Mouse (Mus musculus): ENCODE data around the gene Tfg. TPM values are rescaled to one million over a fixed set of nuclear protein-coding genes. Genes with fewer than 3 reads are reported as not detected.

The Tfg gene
- polyA plus RNA-seq (2015; fragmentation: Nextera tagmentation; extraction: Ambion mirVana) = 118 and 125 TPM in 2 replicates

DNA sequence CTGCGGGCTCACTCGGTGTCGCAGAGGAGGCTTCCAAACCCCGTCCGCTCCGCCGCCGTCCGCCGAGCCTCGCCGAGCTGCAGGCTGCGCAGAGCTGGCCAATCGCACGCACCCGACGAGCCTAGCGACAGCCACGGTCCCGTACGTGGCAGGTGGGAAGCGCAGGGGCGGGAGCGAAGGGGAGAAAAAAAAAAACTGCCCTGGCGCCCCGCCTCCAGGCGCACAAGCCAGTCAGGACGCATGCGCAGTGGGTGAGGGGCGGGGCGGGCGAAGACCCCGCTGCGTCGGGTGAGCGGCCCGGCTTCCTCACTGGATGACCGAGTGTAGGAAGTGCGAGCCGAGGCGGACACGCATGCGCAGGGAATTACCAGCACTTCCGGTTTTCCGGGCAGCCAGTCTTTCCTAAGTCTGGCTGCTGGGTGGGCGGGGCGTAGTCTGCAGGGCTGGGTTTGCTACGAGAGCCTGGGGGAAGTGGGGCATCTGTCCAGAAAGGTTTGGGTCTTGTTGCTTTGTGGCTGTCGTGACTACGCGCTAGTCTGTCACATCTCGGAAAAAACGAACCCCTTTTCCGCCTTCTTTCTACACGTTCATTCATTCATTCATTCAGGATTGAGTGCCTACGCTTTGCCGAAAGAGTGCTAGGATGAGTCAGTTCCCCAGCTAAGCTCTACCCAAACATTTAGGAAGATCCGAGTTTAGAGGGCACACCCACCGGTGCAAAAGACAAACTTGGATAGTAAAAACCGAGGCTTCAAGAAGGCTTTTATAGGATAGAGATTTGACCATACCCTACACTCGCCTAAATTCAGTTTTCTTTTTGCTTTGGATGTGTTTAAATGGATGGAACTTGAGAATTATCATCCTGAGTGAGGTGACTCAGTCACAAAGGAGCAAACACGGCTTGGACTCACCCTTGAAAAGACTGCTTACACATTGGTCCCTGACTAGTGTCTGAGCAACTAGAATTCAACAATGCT is at the start of gene Tfg:
TSS of gene Tfg (minus strand) at position 227 of the 977 bp plus-strand sequence.
- WGBS = under 1% methylated on average over 62 of the region's 62 CpGs
- peak; percentile 98 for ATAC-seq (replicated peaks; ENCODE audit: low FRiP score, low read depth)
- TF ChIP-seq CTCF (IDR thresholded peaks at IDR 0.05; ENCODE audit: low read depth) = no peak
- no peaks in the 10 kb centered on the region for H3K27me3 ChIP-seq (ENCODE audit: insufficient read depth, low read length)
- peaks cover 7% of the 10 kb centered on the region; the same call in 1 of the 2 replicates for H3K4me1 ChIP-seq (replicated peaks; ENCODE audit: insufficient read depth, low read length)
- H3K27ac ChIP-seq = peak within 1 kb of the TSS; percentile 97
- peak; percentile 100 for DNase-seq (ENCODE audit: low spot score)
- no peaks in the 10 kb centered on the region for H3K9me3 ChIP-seq (replicated peaks; ENCODE audit: low read length)
- H3K4me3 ChIP-seq (replicated peaks; ENCODE audit: low read depth, low read length) = peak within 1 kb of the TSS; percentile 85
- peak within 1 kb of the TSS; percentile 89 for H3K9ac ChIP-seq (ENCODE audit: low read depth, low read length)
- H3K36me3 ChIP-seq (ENCODE audit: insufficient read depth, low read length) = no peaks in the 10 kb centered on the region
- H3K4me2 ChIP-seq (ENCODE audit: low read length) = peak within 1 kb of the TSS; percentile 83

DNA sequence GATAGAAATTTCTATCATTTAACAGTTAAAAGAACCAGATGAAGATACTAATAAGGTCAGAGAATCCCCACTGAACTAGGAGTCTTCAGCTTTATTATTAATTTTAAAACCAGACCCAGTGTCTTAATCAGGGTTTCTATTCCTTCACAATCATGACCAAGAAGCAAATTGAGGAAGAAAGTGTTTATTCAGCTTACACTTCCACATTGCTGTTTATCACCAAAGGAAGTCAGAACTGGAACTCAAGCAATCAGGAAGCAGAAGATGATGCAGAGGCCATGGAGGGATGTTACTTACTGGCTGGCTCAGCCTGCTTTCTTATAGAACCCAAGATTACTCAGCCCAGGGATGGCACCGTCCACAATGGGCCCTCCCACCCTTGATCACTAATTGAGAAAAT is 11.8 kb upstream of the Tfg start:
- H3K4me1 ChIP-seq (replicated peaks; ENCODE audit: insufficient read depth, low read length) = no peaks in the 10 kb centered on the region
- no peaks in the 10 kb centered on the region for H3K9me3 ChIP-seq (replicated peaks; ENCODE audit: low read length)
- H3K4me2 ChIP-seq (ENCODE audit: low read length) = no peak overlapping the region
- TF ChIP-seq CTCF (IDR thresholded peaks at IDR 0.05; ENCODE audit: low read depth) = no peak
- no peaks in the 10 kb centered on the region for H3K36me3 ChIP-seq (ENCODE audit: insufficient read depth, low read length)
- ATAC-seq (replicated peaks; ENCODE audit: low FRiP score, low read depth) = no peak
- H3K27ac ChIP-seq = no peak overlapping the region
- no peak overlapping the region for H3K9ac ChIP-seq (ENCODE audit: low read depth, low read length)
- no peak overlapping the region for H3K4me3 ChIP-seq (replicated peaks; ENCODE audit: low read depth, low read length)
- H3K27me3 ChIP-seq (ENCODE audit: insufficient read depth, low read length) = no peaks in the 10 kb centered on the region
- no peak for DNase-seq (ENCODE audit: low spot score)
- 9% methylated on average over 1 of the region's 1 CpGs for WGBS

DNA sequence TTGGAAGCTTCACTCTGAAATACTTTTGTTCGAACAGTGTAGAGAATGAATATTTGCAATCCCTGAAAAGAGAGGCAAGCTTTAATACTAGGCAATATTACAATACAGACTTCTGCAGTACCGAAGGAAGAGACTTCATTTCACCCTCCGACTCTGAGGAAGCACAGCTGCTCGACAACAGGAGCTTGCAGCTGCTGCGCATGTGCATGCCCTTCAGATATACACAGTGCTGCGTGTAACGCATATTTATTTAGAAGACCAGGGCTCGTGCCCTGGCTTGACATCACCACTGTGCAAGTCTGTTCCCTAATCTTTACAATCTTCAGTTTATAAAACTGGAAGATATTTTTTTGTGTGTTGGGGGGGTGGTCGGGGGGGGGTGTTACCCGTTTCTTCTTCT is 7.7 kb upstream of the Tfg start:
- ATAC-seq (replicated peaks; ENCODE audit: low FRiP score, low read depth) = no peak
- 73% methylated on average over 10 of the region's 10 CpGs for WGBS
- H3K27me3 ChIP-seq (ENCODE audit: insufficient read depth, low read length) = no peaks in the 10 kb centered on the region
- DNase-seq (ENCODE audit: low spot score) = peak; percentile 25
- no peaks in the 10 kb centered on the region for H3K9me3 ChIP-seq (replicated peaks; ENCODE audit: low read length)
- H3K36me3 ChIP-seq (ENCODE audit: insufficient read depth, low read length) = no peaks in the 10 kb centered on the region
- H3K4me3 ChIP-seq (replicated peaks; ENCODE audit: low read depth, low read length) = no peak overlapping the region
- no peaks in the 10 kb centered on the region for H3K4me1 ChIP-seq (replicated peaks; ENCODE audit: insufficient read depth, low read length)
- H3K27ac ChIP-seq = no peak overlapping the region; the same call in 1 of the 2 replicates
- H3K4me2 ChIP-seq (ENCODE audit: low read length) = no peak overlapping the region
- no peak for TF ChIP-seq CTCF (IDR thresholded peaks at IDR 0.05; ENCODE audit: low read depth)
- H3K9ac ChIP-seq (ENCODE audit: low read depth, low read length) = no peak overlapping the region

DNA sequence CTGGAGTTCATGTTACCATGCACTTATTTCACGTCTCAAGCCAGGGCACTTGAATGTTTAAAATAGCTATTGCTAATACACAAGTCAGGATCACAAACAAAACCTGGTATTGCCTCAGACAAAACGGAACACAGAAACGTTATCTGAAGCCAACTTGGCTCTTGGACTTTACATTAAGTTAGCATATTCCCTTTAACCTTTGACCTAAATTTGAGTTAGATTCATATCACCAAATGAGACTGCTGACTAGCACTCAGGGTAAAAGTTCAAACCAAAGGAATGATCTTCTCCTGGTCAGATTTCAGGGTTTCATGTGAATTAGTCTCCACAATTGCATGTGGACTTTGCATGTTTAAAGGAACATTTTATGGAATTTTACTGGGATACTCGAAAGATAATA is 5.1 kb upstream of the Tfg start:
- no peak overlapping the region for H3K4me2 ChIP-seq (ENCODE audit: low read length)
- no peaks in the 10 kb centered on the region for H3K4me1 ChIP-seq (replicated peaks; ENCODE audit: insufficient read depth, low read length)
- ATAC-seq (replicated peaks; ENCODE audit: low FRiP score, low read depth) (no peak), DNase-seq (ENCODE audit: low spot score) (no peak)
- TF ChIP-seq CTCF (IDR thresholded peaks at IDR 0.05; ENCODE audit: low read depth) = no peak
- no peak overlapping the region for H3K27ac ChIP-seq
- WGBS = 51% methylated on average over 4 of the region's 4 CpGs
- H3K36me3 ChIP-seq (ENCODE audit: insufficient read depth, low read length) = no peaks in the 10 kb centered on the region
- H3K27me3 ChIP-seq (ENCODE audit: insufficient read depth, low read length) = no peaks in the 10 kb centered on the region
- no peaks in the 10 kb centered on the region for H3K9me3 ChIP-seq (replicated peaks; ENCODE audit: low read length)
- H3K4me3 ChIP-seq (replicated peaks; ENCODE audit: low read depth, low read length) = no peak overlapping the region
- H3K9ac ChIP-seq (ENCODE audit: low read depth, low read length) = no peak overlapping the region

DNA sequence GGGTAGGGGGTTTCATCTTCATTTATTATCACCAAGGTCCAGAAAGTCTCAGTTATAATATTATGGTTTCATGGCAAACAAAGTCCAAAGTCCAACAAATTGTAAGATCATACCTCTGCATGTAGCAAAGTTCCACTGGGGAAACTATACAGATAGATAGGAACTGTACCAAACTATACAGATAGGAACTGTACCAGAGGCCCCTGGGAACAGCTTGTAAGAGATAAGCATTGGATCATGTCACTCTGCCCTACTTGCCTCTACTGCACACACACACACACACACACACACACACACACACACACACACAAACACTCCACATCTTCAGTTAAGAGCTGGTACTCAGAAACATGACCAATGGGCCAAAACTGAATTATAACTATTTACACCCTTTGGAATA is 1.8 kb upstream of the Tfg start:
- ATAC-seq (replicated peaks; ENCODE audit: low FRiP score, low read depth) = no peak
- TF ChIP-seq CTCF (IDR thresholded peaks at IDR 0.05; ENCODE audit: low read depth) = no peak
- no peaks in the 10 kb centered on the region for H3K36me3 ChIP-seq (ENCODE audit: insufficient read depth, low read length)
- H3K9me3 ChIP-seq (replicated peaks; ENCODE audit: low read length) = no peaks in the 10 kb centered on the region
- H3K4me3 ChIP-seq (replicated peaks; ENCODE audit: low read depth, low read length) = no peak overlapping the region
- no peak overlapping the region for H3K27ac ChIP-seq
- DNase-seq (ENCODE audit: low spot score) = no peak
- peaks cover 7% of the 10 kb centered on the region; the same call in 1 of the 2 replicates for H3K4me1 ChIP-seq (replicated peaks; ENCODE audit: insufficient read depth, low read length)
- no peaks in the 10 kb centered on the region for H3K27me3 ChIP-seq (ENCODE audit: insufficient read depth, low read length)
- no peak overlapping the region for H3K4me2 ChIP-seq (ENCODE audit: low read length)
- no peak overlapping the region for H3K9ac ChIP-seq (ENCODE audit: low read depth, low read length)

DNA sequence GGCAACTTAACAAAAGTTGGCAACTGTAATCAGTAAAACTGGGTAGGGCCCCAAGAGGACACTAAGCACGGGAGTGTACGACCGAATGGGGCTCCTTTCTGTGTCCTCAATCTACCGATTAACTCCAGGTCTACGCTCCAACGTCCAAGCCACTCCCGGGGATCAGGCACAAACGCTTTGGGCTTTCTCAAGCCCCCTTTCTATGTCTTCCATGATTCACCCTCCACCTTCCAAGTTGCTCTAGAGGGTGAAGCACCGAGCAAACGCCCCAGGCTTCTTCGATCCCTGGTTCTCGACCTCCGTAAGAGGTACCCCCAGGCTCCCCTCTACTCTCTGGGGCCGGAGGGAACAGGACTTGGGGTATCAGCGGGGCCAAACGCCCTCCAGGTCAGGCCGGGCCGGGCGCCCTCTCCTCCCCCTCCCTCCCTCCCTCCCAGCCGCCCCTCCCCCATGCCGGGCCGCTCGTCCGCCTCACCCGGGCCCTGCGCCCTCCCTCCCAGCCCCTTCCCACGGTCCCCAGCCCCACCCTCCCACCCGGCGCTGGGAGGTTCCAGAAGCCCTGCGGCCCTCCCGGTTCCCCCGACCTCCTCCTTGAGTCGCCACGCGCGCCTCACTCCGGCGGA is 582 bp downstream of the Tfg start:
- H3K27me3 ChIP-seq (ENCODE audit: insufficient read depth, low read length) = no peaks in the 10 kb centered on the region
- H3K27ac ChIP-seq = peak overlapping the region; percentile 97
- ATAC-seq (replicated peaks; ENCODE audit: low FRiP score, low read depth) = no peak; the same call in 1 of the 2 replicates
- peaks cover 7% of the 10 kb centered on the region; the same call in 1 of the 2 replicates for H3K4me1 ChIP-seq (replicated peaks; ENCODE audit: insufficient read depth, low read length)
- no peaks in the 10 kb centered on the region for H3K9me3 ChIP-seq (replicated peaks; ENCODE audit: low read length)
- DNase-seq (ENCODE audit: low spot score) = peak; percentile 45
- H3K9ac ChIP-seq (ENCODE audit: low read depth, low read length) = peak overlapping the region; percentile 89
- H3K36me3 ChIP-seq (ENCODE audit: insufficient read depth, low read length) = peaks cover 5% of the 10 kb centered on the region; the same call in 1 of the 2 replicates
- WGBS = under 1% methylated on average over 37 of the region's 38 CpGs
- TF ChIP-seq CTCF (IDR thresholded peaks at IDR 0.05; ENCODE audit: low read depth) = no peak
- peak overlapping the region; percentile 85 for H3K4me3 ChIP-seq (replicated peaks; ENCODE audit: low read depth, low read length)
- peak overlapping the region; percentile 83 for H3K4me2 ChIP-seq (ENCODE audit: low read length)
